Mouse (Mus musculus): ENCODE measurements at regions not wholly inside any gene's neighbourhood (a gene's known extent, or its start where the extent isn't known, plus 50 kb on each side); places are given as distances from the start of the nearest gene placed in this dataset.

DNA sequence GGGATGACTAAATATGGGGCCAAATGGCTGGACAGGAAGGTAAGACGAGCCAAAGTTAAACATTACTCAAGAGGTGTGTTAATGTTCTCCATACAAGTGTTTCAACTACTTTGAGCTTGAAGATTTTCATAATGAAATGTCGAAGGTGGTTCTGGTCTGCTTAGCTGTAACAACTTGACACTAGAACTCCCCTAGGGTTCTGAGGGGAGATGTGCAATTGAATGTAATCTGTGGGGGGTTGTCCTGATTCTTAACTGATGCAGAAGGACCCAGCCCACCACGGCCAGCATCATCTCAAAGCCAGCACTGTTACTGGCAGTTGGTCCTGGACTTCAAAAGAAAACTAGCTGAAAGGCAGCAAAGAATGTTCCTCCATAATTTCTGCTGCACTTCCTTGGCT is 55.3 kb downstream of the Gpr88 start:
- in situ Hi-C loops (cut with MboI, MseI), result no loop called here

DNA sequence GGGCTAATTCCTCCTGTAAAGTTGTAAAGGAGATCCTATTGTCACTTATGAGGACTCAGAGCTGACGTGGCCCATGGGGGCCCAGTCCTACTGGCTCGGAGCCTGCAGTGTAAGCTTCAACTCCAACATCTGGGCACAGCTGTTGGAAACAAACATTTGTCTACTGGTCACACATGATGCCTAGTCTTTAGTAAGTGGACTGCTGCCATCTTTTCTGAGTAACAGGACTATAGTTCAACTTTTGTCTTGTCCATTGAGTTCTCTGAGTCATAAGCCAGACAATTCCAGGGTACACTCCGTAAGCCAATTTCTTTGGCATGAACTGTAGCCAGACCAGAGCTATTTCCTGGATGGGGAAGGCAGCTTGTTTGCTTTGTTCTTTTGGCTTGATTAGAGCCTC is 58.6 kb downstream of the Gpr88 start:
- in situ Hi-C loops (cut with MboI, MseI), result no loop called here

DNA sequence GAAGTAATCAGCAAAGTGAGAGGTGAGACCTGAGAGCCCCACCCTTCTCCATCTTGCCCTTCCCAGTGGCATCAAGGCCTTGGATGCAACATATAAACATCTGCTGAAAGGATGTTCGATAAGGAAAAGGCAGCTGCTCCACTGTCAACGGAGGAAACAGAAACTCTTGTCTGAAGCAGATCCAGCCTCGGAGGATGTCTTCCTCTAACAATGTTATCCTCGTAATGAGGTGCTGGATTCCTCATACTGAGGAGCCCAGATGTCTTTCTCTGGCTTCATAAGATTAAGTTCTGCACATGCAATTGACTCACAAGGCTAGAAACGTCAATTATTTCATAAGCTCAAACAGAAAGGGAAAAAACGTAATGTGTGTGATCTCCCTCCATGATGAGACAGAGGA is 61.8 kb upstream of the Vcam1 start:
- in situ Hi-C loops (cut with MboI, MseI), result no loop called here

DNA sequence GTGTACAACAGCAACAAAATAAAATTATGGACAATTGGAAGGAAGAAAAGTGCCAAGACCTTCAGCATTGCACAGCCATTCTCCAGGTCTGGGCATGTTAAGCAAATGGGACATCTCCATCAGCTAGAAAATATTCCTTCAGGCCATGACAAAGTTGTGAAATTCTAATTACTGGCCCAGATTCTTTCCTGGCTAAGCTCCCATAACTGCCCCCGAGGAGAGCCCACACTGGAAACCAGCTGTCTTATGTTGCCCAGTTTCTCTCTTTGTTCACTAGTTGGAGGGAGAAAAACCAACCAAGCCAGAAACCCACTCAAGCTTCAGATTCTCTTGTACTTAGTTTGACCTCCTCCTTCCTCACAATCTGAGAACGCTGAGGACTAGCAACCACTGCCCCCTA is 61.2 kb upstream of the Vcam1 start:
- in situ Hi-C loops (cut with MboI, MseI), result no loop called here

DNA sequence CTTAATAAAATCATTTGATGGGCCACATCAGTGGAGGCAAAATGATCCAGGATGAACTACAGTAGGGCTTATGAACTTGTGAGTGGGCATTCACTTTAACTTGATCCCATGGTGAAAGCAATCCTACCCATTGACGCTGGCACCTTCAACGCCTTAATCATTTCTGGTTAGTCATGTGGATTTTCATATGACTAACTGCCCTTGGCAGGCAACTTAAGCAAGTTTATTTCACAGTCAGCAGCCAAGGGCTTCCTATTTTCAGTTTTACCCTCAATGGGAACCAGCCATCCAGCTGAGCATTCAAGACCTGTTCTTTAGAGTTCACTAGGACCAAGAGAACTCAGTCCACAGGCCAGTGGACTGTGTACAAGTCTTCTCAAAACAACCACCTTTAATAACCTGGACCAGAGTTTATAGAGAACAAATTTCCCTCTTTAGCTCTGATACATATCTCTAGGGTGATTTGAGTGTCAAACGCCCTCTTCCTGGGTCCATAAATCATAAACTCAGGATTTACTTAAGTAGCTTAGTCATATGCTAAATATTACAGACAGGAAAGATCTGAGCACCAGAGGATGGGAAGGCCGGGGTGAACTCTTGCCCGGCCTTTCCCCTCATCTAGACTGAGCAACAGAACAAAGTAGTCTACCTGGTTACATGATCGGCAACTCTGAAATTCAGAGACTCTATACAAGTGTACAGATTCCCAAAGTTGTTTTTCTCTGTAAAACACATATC is 60.0 kb upstream of the Vcam1 start:
- in situ Hi-C loops (cut with MboI, MseI), result loop anchor here in 1 of 2 experiments (10.0 kb wide), 1 partner anchor 1375 kb away; no protein-coding TSS in a partner anchor

DNA sequence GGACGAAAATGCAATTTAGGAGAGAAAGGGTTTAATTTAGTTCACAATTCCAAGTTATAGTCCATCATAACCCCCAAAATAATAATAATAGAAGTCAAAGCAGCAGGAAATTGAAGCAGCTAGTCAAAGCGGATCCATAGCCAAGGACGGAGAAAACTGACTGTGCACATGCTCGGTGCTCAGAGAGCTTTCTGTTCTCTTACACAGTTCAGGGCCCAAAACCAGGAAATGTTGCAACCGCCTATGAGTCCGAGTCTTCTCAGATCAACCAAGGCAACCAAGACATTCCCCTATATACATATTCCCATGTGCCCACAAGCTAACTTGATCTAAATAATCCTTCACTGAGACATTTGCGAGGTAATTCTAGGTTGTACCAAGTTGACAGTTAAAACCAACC is 55.7 kb upstream of the Vcam1 start:
- in situ Hi-C loops (cut with MboI, MseI), result loop anchor here in 1 of 2 experiments (10.0 kb wide), 1 partner anchor 1380 kb away; no protein-coding TSS in a partner anchor

DNA sequence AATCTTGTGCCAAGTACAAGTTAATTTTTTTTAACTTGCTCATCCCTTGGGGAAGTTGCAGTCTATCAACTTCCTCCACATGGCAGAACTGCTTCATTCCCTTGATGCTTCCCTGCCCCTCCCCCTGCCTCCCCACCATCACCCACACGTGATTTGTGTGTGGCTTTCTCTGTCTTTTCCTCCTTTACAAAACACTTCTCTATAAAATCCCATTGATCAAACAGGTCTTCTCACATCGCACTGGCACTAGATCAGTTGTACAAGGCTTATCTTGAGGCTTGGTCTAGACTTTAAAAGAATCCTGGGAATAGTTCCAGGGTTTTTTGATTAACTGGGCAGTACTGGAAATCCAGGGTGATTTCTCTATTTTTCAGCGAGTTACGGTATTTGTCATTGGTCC is 55.0 kb upstream of the Vcam1 start:
- in situ Hi-C loops (cut with MboI, MseI), result loop anchor here in 1 of 2 experiments (10.0 kb wide), 1 partner anchor 1380 kb away; no protein-coding TSS in a partner anchor

DNA sequence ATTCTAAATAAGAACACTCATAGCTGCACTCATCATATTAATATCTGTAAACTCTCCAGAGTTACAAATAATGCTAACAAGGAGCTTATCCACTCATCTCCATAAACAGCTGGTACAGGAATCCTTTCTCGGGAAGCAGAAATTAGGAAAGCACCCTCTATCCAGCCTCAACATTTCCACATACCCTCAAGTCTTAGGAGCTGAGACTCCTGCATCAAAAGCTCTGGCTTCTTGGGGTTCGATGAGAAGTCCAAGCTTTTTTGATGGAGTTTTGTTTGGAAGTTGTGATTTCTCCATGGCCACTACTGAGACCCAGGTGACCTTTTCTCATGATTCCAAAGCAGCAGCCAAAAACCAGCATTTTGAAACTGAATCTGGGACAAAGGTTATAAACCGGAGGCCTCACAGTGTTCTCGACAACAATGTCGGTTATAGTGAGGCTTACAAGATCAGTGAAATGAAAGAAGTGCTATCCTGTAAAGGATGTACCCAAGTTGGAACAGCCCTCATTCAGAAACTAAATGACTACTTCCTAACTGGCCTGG is 50.9 kb upstream of the Vcam1 start:
- in situ Hi-C loops (cut with MboI, MseI), result loop anchor here in 1 of 2 experiments (10.0 kb wide), 1 partner anchor 1384 kb away; no protein-coding TSS in a partner anchor

Measured in T-helper 17 cell (primary cell).